Mouse (Mus musculus) megakaryocyte, embryonic 14.5 days (primary cell): ENCODE results near the gene Gbe1.

Source experiments
- FLI1 ChIP-seq: IDR thresholded peaks from 2 replicates; pipeline ENCODE4 v1.6.1; 2012; ENCODE audit warnings: low read length, inconsistent platforms, mixed read lengths
- GATA1 ChIP-seq: IDR thresholded peaks from 3 replicates; pipeline ENCODE4 v1.6.1; 2012; ENCODE audit warnings: mixed read lengths, low read length, inconsistent platforms, borderline replicate concordance

- TF ChIP-seq GATA1 (no peak), FLI1 (no peak)
These were observed 5.6 kb downstream of the Gbe1 start for GRCm38 (mm10) chr16:70319388-70319787.
